In genomic region chr2:166412031-166412858, GRCm38 (mm10) we compare ENCODE assay signal across 13 mouse cellular contexts.
DNase-seq lines count a peak whose midpoint lies in the region; ATAC-seq and TF ChIP-seq lines count a peak whose summit lies in the region.
"Had no signal": no experiment of that assay in that cellular context is flagged by ENCODE, and none has a peak within 500 bp of the region (broad histone marks: within the 10 kb centered on the region; RNA-seq: fewer than 3 reads in every experiment).

No protein-coding gene starts in this region.

- H3K36me3 ChIP-seq in lung, embryonic 14.5 days (ENCODE audit: insufficient read depth), result no peaks in the 10 kb centered on the region
- no peaks in the 10 kb centered on the region for H3K36me3 ChIP-seq in heart, embryonic 15.5 days
- no peaks in the 10 kb centered on the region for H3K36me3 ChIP-seq in liver, embryonic 12.5 days
- H3K36me3 ChIP-seq: stomach, embryonic 15.5 days had no signal

- no peak for ATAC-seq in lung, embryonic 14.5 days (ENCODE audit: insufficient read depth)
- peak; percentile 21; the same call in 1 of the 2 replicates for ATAC-seq in heart, embryonic 15.5 days (replicated peaks; ENCODE audit: insufficient number of reproducible peaks, insufficient read depth, low FRiP score, low read depth)
- ATAC-seq in megakaryocyte, adult 5-6 weeks (ENCODE audit: poor library complexity, severe bottlenecking), result peak; percentile 92
- ATAC-seq in frontal cortex, adult (ENCODE audit: low TSS enrichment), result no peak
- no peak for ATAC-seq in liver, embryonic 12.5 days

- H3K4me1 ChIP-seq in lung, embryonic 14.5 days (ENCODE audit: insufficient read depth), result no peaks in the 10 kb centered on the region
- peaks cover 27% of the 10 kb centered on the region for H3K4me1 ChIP-seq in heart, embryonic 15.5 days (replicated peaks)
- no peaks in the 10 kb centered on the region for H3K4me1 ChIP-seq in liver, embryonic 12.5 days

- H3K9ac ChIP-seq in lung, embryonic 14.5 days, result no peak overlapping the region
- H3K9ac ChIP-seq in heart, embryonic 15.5 days, result no peak overlapping the region
- H3K9ac ChIP-seq in liver, embryonic 12.5 days, result no peak overlapping the region
- H3K9ac ChIP-seq: stomach, embryonic 15.5 days had no signal

- no peak for TF ChIP-seq CTCF in lung, embryonic 14.5 days (IDR thresholded peaks at IDR 0.05; ENCODE audit: low read depth)

- no peak overlapping the region for H3K4me2 ChIP-seq in lung, embryonic 14.5 days
- no peak overlapping the region for H3K4me2 ChIP-seq in heart, embryonic 15.5 days
- no peak overlapping the region for H3K4me2 ChIP-seq in liver, embryonic 12.5 days
- H3K4me2 ChIP-seq: stomach, embryonic 15.5 days had no signal

- 10% methylated on average over 17 of the region's 17 CpGs for WGBS in lung, embryonic 14.5 days
- 11% methylated on average over 17 of the region's 17 CpGs for WGBS in heart, embryonic 15.5 days
- WGBS in liver, embryonic 12.5 days (ENCODE audit: insufficient replicate concordance), result 22% methylated on average over 17 of the region's 17 CpGs

- H3K9me3 ChIP-seq in lung, embryonic 14.5 days (ENCODE audit: low read depth, low read length), result no peaks in the 10 kb centered on the region
- no peaks in the 10 kb centered on the region for H3K9me3 ChIP-seq in heart, embryonic 15.5 days (replicated peaks)
- no peaks in the 10 kb centered on the region for H3K9me3 ChIP-seq in liver, embryonic 12.5 days (replicated peaks)
- H3K9me3 ChIP-seq: stomach, embryonic 15.5 days had no signal

- 0 out of 2 replicates have a peak, but pooled peaks cover 3% of the 10 kb centered on the region for H3K27me3 ChIP-seq in lung, embryonic 14.5 days (ENCODE audit: insufficient read depth, low read length)
- H3K27me3 ChIP-seq in heart, embryonic 15.5 days, result no peaks in the 10 kb centered on the region
- H3K27me3 ChIP-seq in liver, embryonic 12.5 days (replicated peaks), result no peaks in the 10 kb centered on the region; the same call in none of the 2 replicates
- H3K27me3 ChIP-seq: stomach, embryonic 15.5 days had no signal

- DNase-seq in lung, embryonic 14.5 days, result peak; percentile 67
- no peak for DNase-seq in lung, postnatal 14 days
- DNase-seq in retina, postnatal 1 day, result peak; percentile 82
- no peak for DNase-seq in layer of hippocampus, postnatal 10 days (ENCODE audit: low spot score in 2 of 2)
- DNase-seq: adrenal gland, postnatal 25 days; kidney, postnatal 4 days had no signal

- H3K4me3 ChIP-seq in lung, embryonic 14.5 days (ENCODE audit: low read depth, low read length), result no peak overlapping the region
- no peak overlapping the region for H3K4me3 ChIP-seq in heart, embryonic 15.5 days
- no peak overlapping the region for H3K4me3 ChIP-seq in liver, embryonic 12.5 days
- H3K4me3 ChIP-seq: erythroblast, embryonic 14.5 days; myocyte; stomach, embryonic 15.5 days had no signal

- no peak overlapping the region for H3K27ac ChIP-seq in lung, embryonic 14.5 days (ENCODE audit: low read depth)
- peak overlapping the region; percentile 38 for H3K27ac ChIP-seq in heart, embryonic 15.5 days
- no peak overlapping the region for H3K27ac ChIP-seq in liver, embryonic 12.5 days
- H3K27ac ChIP-seq: stomach, embryonic 15.5 days had no signal

Comparison
In these comparisons a context has a peak if more than half of its experiments do, and no peak if none do; other contexts are left out.
1. DNase-seq: peak in lung, embryonic 14.5 days (single experiment) and retina, postnatal 1 day (single experiment); none in lung, postnatal 14 days (single experiment) and layer of hippocampus, postnatal 10 days (0 of 2).
2. ATAC-seq: peak in heart, embryonic 15.5 days (single experiment) and megakaryocyte, adult 5-6 weeks (single experiment); none in lung, embryonic 14.5 days (single experiment), frontal cortex, adult (single experiment) and liver, embryonic 12.5 days (single experiment).